Mouse (Mus musculus): ENCODE data around the gene Vmn1r139. TPM values are rescaled to one million over a fixed set of nuclear protein-coding genes. Genes with fewer than 3 reads are reported as not detected.

The Vmn1r139 gene
- polyA plus RNA-seq (2012; rRNA removed; ENCODE audit: low replicate concordance) = not detected in 2 replicates

GRCm38 (mm10) chr7:22068757-22069156 lies at the start of gene Vmn1r139:
Vmn1r139 (plus strand) TSS chr7:22069057.

GRCm38 (mm10) chr7:22028797-22029196 lies 40.1 kb upstream of the Vmn1r139 start, which contains the start of gene Vmn1r138:
Vmn1r138 (minus strand) TSS chr7:22028897.

GRCm38 (mm10) chr7:22056205-22056604 lies 12.7 kb upstream of the Vmn1r139 start, which contains the start of gene Gm6176:
Gm6176 (minus strand) TSS chr7:22056305.

GRCm38 (mm10) chr7:22118145-22118544 lies 49.3 kb downstream of the Vmn1r139 start, which contains the start of gene Gm16451:
Gm16451 (minus strand) TSS chr7:22118245.

GRCm38 (mm10) chr7:22134641-22135040 lies 65.8 kb downstream of the Vmn1r139 start, which contains the start of gene Gm10666:
Gm10666 (minus strand) TSS chr7:22134741.

Other genes starting within 250 kb of the Vmn1r139 start
- gene Vmn1r135, start 236.7 kb upstream of the Vmn1r139 start, polyA plus RNA-seq (2012; rRNA removed; ENCODE audit: low replicate concordance) = not detected in 2 replicates
- gene Gm5725, start 224.8 kb upstream of the Vmn1r139 start, polyA plus RNA-seq (2012; rRNA removed; ENCODE audit: low replicate concordance) = not detected in 2 replicates
- gene Gm5891, start 147.8 kb upstream of the Vmn1r139 start, polyA plus RNA-seq (2012; rRNA removed; ENCODE audit: low replicate concordance) = not detected in 2 replicates
- gene Vmn1r137, start 74.5 kb upstream of the Vmn1r139 start, polyA plus RNA-seq (2012; rRNA removed; ENCODE audit: low replicate concordance) = not detected in 2 replicates
- gene Vmn1r138, start 40.2 kb upstream of the Vmn1r139 start, polyA plus RNA-seq (2012; rRNA removed; ENCODE audit: low replicate concordance) = not detected in 2 replicates
- not detected in 2 replicates for gene Gm6176, start 12.8 kb upstream of the Vmn1r139 start, polyA plus RNA-seq (2012; rRNA removed; ENCODE audit: low replicate concordance)
- gene Gm16451, start 49.2 kb downstream of the Vmn1r139 start, polyA plus RNA-seq (2012; rRNA removed; ENCODE audit: low replicate concordance) = not detected in 2 replicates
- not detected in 2 replicates for gene Gm10666, start 65.7 kb downstream of the Vmn1r139 start, polyA plus RNA-seq (2012; rRNA removed; ENCODE audit: low replicate concordance)
- gene Vmn1r142, start 95.0 kb downstream of the Vmn1r139 start, polyA plus RNA-seq (2012; rRNA removed; ENCODE audit: low replicate concordance) = not detected in 2 replicates
- gene Vmn1r143, start 120.3 kb downstream of the Vmn1r139 start, polyA plus RNA-seq (2012; rRNA removed; ENCODE audit: low replicate concordance) = not detected in 2 replicates
- not detected in 2 replicates for gene Gm8653, start 132.2 kb downstream of the Vmn1r139 start, polyA plus RNA-seq (2012; rRNA removed; ENCODE audit: low replicate concordance)
- not detected in 2 replicates for gene Gm8453, start 160.4 kb downstream of the Vmn1r139 start, polyA plus RNA-seq (2012; rRNA removed; ENCODE audit: low replicate concordance)

Data from mammary gland, adult 2 months (tissue).